Mouse (Mus musculus) testis, adult 2 months (tissue): Measurements from ENCODE around the gene Nr1h2.

Experiments
- CTCF ChIP-seq: fragments of 200-500 bp; IDR thresholded peaks from 2 replicates; pipeline ENCODE4 v1.5.1; 2012; ENCODE audit warnings: low read depth, mild to moderate bottlenecking, inconsistent platforms, low read length, moderate library complexity; ENCODE audit not compliant: control insufficient read depth, insufficient read depth, insufficient replicate concordance
- POLR2A ChIP-seq: fragments of 200-500 bp; IDR thresholded peaks from 2 replicates; pipeline ENCODE4 v1.6.1; 2012; ENCODE audit warnings: low read depth, mild to moderate bottlenecking, inconsistent platforms, low read length, moderate library complexity; ENCODE audit not compliant: control insufficient read depth

DNA sequence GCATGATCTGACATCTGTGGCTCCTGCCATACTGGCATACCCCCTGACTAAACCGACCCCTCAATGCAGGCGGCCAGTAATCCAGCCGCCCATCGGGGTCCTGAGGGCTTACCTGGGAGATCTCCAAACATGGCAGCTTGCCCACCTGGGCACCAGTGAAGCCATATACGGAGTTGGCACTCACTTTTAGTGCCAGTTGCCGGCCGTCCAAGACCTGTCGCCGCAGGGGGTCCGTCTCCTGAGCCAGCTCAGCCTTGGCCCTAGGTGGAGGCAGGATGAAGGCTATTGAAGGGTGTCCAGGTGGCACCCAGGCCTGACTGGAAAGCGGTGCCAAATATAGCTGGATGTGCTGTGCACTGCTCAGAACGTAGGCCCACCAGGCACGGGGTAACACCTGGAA is 16.3 kb downstream of the Nr1h2 start:
- TF ChIP-seq POLR2A (no peak), CTCF (no peak)
